Mouse (Mus musculus) embryonic facial prominence, embryonic 13.5 days (tissue): Measurements from ENCODE around the gene Pcnx3. TPM values are rescaled to one million over a fixed set of nuclear protein-coding genes. Genes with fewer than 3 reads are reported as not detected.

Experiments used
- ATAC-seq: fragments of 200-750 bp; cut with Nextera tagmentation; 2 replicates; pipeline ENCODE4 v1.8.0; 2017; ENCODE audit warnings: low read depth; ENCODE audit not compliant: insufficient number of reproducible peaks, insufficient read depth, low FRiP score, low TSS enrichment
- H3K27ac ChIP-seq: fragments of 300-500 bp; sonication (generic); 2 replicates; pipeline ENCODE4 v1.5.1; 2015; ENCODE audit warnings: moderate library complexity, mild to moderate bottlenecking, inconsistent platforms
- H3K27me3 ChIP-seq: fragments of 300-500 bp; sonication (generic); 2 replicates; pipeline ENCODE4 v1.6.1; 2015; ENCODE audit warnings: mild to moderate bottlenecking, inconsistent platforms
- H3K36me3 ChIP-seq: fragments of 300-500 bp; sonication (generic); 2 replicates; pipeline ENCODE4 v1.6.1; 2015; ENCODE audit warnings: mild to moderate bottlenecking, inconsistent platforms
- H3K4me1 ChIP-seq: fragments of 300-500 bp; sonication (generic); 2 replicates; pipeline ENCODE4 v1.6.1; 2015; ENCODE audit warnings: inconsistent platforms
- H3K4me2 ChIP-seq: fragments of 300-500 bp; sonication (generic); 2 replicates; pipeline ENCODE4 v1.6.1; 2015; ENCODE audit warnings: moderate library complexity, mild to moderate bottlenecking, inconsistent platforms
- H3K4me3 ChIP-seq: fragments of 300-500 bp; sonication (generic); 2 replicates; pipeline ENCODE4 v1.5.1; 2015; ENCODE audit warnings: mild to moderate bottlenecking, inconsistent platforms
- H3K9ac ChIP-seq: fragments of 300-500 bp; sonication (generic); 2 replicates; pipeline ENCODE4 v1.6.1; 2015; ENCODE audit warnings: mild to moderate bottlenecking, inconsistent platforms
- H3K9me3 ChIP-seq: fragments of 300-500 bp; sonication (generic); 2 replicates; pipeline ENCODE4 v1.6.1; 2016; ENCODE audit warnings: inconsistent platforms
- WGBS: fragments of 180-500 bp; shearing (Covaris S2); methylation state at CpG from one replicate; pipeline ENCODE4 v1.1.7; 2015; ENCODE audit warnings: mixed read lengths; 5-methylcytosine and 5-hydroxymethylcytosine counted together
- polyA plus RNA-seq: library from polyadenylated mRNA; unstranded; fragments of >200 nt; fragmentation: Nextera tagmentation; extraction: Ambion mirVana; gene quantifications from 2 replicates; pipeline ENCODE4 v1.2.1, GENCODE M21; 2015

Gene Pcnx3
- polyA plus RNA-seq, 1 experiment from 2014 or later = 26.5 TPM

DNA sequence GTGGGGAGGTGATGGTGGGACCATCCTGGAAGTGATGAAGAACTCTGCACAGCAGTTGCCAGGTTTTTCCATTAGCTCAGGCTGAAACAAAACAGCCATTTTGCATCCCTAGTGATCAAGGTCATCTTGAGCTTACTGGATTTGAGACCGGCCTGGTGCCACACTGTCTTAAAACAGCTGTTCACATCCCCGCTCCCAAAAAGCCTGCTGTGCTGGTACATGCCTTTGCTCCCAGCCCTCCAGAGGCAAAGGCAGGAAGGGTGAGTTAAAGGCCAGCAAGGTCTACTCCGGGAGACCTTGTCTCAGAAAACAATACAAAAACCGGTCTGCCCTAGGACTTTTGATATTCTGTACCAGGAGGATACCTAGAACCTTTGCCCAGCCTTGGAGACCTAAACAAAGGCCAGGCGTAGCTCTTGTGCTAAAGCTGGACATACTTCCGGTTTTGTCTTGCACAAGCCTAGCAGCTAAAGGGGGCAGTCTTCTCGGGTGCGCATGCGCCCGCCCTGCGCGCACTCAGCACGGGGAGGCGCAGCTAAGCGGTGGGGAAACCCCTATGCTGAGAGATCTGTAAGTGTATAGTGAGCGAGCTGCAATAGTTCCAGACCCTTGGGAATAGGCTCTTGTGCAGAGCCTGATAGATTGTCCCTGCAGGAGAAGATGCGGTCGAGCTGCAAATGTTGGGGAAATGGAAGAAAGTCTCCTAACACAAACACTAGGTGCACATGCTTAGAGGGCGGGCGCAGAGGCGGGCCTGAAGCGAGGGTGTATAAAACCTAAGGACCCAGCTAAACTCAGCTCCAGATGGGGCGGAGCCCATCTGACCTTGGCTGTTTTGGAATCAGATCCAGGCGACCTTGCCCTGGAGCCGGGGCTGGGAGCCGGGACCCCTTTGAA lies 40.1 kb downstream of the Pcnx3 start:
- Histone ChIP-seq H3K27me3 (peaks cover under 1% of the 10 kb centered on the region), H3K9ac (peak overlapping the region; percentile 67), H3K27ac (peak overlapping the region; percentile 87), H3K36me3 (peaks cover 71% of the 10 kb centered on the region), H3K4me3 (peak overlapping the region; percentile 39), H3K4me2 (peak overlapping the region; percentile 67), H3K4me1 (peaks cover 15% of the 10 kb centered on the region), H3K9me3 (no peaks in the 10 kb centered on the region)
- 12% methylated on average over 26 of the region's 26 CpGs for WGBS
- ATAC-seq = peak; percentile 78

- no peaks in the 10 kb centered on the region for H3K27me3 ChIP-seq
- ATAC-seq = no peak
- no peak overlapping the region for H3K27ac ChIP-seq
- peaks cover 15% of the 10 kb centered on the region for H3K4me1 ChIP-seq
- H3K4me2 ChIP-seq = no peak overlapping the region
- no peak overlapping the region for H3K9ac ChIP-seq
- peaks cover 79% of the 10 kb centered on the region for H3K36me3 ChIP-seq
- WGBS = 93% methylated on average over 6 of the region's 6 CpGs
- H3K4me3 ChIP-seq = no peak overlapping the region
- H3K9me3 ChIP-seq = no peaks in the 10 kb centered on the region
Observed at GRCm38 (mm10) chr19:5647791-5648190, 40.9 kb downstream of the Pcnx3 start.

DNA sequence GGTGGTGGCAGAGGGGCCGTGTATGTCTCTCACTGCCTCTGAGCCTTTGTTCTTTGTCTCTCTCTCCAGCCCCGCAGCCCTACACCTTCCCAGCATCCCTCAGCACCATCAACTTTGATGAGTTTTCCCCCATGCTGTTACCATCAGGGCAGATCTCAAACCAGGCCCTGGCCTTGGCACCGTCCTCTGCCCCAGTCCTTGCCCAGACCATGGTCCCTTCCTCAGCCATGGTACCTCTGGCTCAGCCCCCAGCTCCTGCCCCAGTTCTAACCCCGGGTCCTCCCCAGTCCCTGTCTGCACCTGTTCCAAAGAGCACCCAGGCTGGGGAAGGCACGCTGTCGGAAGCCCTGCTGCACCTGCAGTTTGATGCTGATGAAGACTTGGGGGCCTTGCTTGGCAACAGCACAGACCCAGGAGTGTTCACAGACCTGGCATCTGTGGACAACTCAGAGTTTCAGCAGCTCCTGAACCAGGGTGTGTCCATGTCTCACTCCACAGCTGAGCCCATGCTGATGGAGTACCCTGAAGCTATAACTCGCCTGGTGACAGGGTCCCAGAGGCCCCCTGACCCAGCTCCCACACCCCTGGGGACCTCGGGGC lies 41.9 kb downstream of the Pcnx3 start:
- H3K27me3 ChIP-seq = no peaks in the 10 kb centered on the region
- no peak for ATAC-seq
- peaks cover 80% of the 10 kb centered on the region for H3K36me3 ChIP-seq
- no peak overlapping the region for H3K4me3 ChIP-seq
- no peak overlapping the region for H3K9ac ChIP-seq
- no peaks in the 10 kb centered on the region for H3K9me3 ChIP-seq
- WGBS = 91% methylated on average over 8 of the region's 8 CpGs
- no peak overlapping the region for H3K27ac ChIP-seq
- H3K4me2 ChIP-seq = no peak overlapping the region
- H3K4me1 ChIP-seq = peaks cover 15% of the 10 kb centered on the region

GRCm38 (mm10) chr19:5645280-5645679 lies 43.4 kb downstream of the Pcnx3 start:
- no peak overlapping the region for H3K27ac ChIP-seq
- no peak overlapping the region for H3K9ac ChIP-seq
- H3K4me2 ChIP-seq = no peak overlapping the region
- H3K4me1 ChIP-seq = peaks cover 15% of the 10 kb centered on the region
- no peaks in the 10 kb centered on the region for H3K27me3 ChIP-seq
- no peak for ATAC-seq
- 95% methylated on average over 9 of the region's 9 CpGs for WGBS
- H3K36me3 ChIP-seq = peaks cover 80% of the 10 kb centered on the region
- H3K9me3 ChIP-seq = no peaks in the 10 kb centered on the region
- H3K4me3 ChIP-seq = no peak overlapping the region

DNA sequence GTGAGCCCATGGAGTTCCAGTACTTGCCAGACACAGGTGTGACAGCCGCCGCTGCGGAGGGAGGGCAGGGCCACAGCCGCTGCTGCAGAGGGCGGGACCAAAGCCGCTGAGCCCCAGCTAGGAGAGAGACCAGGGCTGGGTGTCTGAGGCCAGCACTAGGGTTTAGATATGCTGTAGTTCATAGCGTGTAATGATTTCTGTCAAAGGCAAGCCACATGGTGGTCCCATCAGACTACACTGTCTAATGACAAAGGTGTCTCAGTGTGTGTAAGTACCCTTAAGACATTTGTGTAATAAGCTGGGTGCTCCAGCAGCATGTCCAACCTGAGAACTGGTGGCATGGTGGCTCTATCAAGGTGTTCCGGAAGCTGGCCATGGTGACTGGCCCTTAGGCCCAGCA lies 47.1 kb downstream of the Pcnx3 start:
- Histone ChIP-seq H3K9ac (0 out of 2 replicates have a peak overlapping the region, but pooled peaks have one; percentile 32), H3K4me3 (no peak overlapping the region), H3K4me2 (no peak overlapping the region), H3K27me3 (no peaks in the 10 kb centered on the region), H3K9me3 (no peaks in the 10 kb centered on the region), H3K4me1 (peaks cover 16% of the 10 kb centered on the region), H3K36me3 (peaks cover 81% of the 10 kb centered on the region), H3K27ac (no peak overlapping the region)
- 91% methylated on average over 8 of the region's 8 CpGs for WGBS
- ATAC-seq = no peak

- H3K9ac ChIP-seq = no peak overlapping the region
- no peak for ATAC-seq
Observed at GRCm38 (mm10) chr19:5641021-5641420, 47.7 kb downstream of the Pcnx3 start.

GRCm38 (mm10) chr19:5640339-5640738 lies 48.4 kb downstream of the Pcnx3 start:
- H3K36me3 ChIP-seq = peaks cover 68% of the 10 kb centered on the region
- no peak overlapping the region for H3K9ac ChIP-seq
- H3K9me3 ChIP-seq = no peaks in the 10 kb centered on the region
- no peak overlapping the region for H3K27ac ChIP-seq
- ATAC-seq = no peak
- H3K27me3 ChIP-seq = no peaks in the 10 kb centered on the region
- H3K4me3 ChIP-seq = no peak overlapping the region
- no peak overlapping the region for H3K4me2 ChIP-seq
- H3K4me1 ChIP-seq = peaks cover 18% of the 10 kb centered on the region
- 75% methylated on average over 9 of the region's 9 CpGs for WGBS

More at GRCm38 (mm10) chr19:5641021-5641420, 47.7 kb downstream of the Pcnx3 start:
- Histone ChIP-seq H3K4me1 (peaks cover 18% of the 10 kb centered on the region), H3K4me3 (no peak overlapping the region), H3K27ac (no peak overlapping the region), H3K9me3 (no peaks in the 10 kb centered on the region), H3K36me3 (peaks cover 75% of the 10 kb centered on the region), H3K27me3 (no peaks in the 10 kb centered on the region), H3K4me2 (no peak overlapping the region)
- 95% methylated on average over 17 of the region's 17 CpGs for WGBS

DNA sequence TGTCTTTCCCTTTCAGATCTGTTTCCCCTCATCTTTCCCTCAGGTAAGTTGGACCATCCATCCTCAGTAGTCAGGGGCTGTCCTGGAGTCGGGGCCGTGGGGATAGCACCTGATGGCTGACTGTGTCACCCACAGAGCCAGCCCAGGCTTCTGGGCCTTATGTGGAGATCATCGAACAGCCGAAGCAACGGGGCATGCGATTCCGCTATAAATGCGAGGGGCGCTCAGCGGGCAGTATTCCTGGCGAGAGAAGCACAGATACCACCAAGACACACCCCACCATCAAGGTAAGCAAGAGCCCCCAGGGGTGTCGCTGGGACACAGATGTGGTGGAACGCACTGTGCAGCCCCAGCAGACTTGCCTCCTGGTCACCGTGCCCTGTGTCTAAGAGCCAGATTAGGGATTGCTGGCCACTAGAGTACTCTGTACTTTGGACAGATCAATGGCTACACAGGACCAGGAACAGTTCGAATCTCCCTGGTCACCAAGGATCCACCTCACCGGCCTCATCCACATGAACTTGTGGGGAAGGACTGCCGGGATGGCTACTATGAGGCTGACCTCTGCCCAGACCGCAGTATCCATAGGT lies 50.2 kb downstream of the Pcnx3 start:
- Histone ChIP-seq H3K4me3 (peak overlapping the region; percentile 77), H3K36me3 (peaks cover 50% of the 10 kb centered on the region), H3K9ac (peak overlapping the region; percentile 92), H3K27ac (no peak overlapping the region; the same call in 1 of the 2 replicates), H3K9me3 (no peaks in the 10 kb centered on the region), H3K27me3 (no peaks in the 10 kb centered on the region), H3K4me1 (peaks cover 18% of the 10 kb centered on the region), H3K4me2 (peak overlapping the region; percentile 96)
- no peak for ATAC-seq
- WGBS = 90% methylated on average over 18 of the region's 18 CpGs

GRCm38 (mm10) chr19:5637069-5638047 lies 51.4 kb downstream of the Pcnx3 start, which contains the start of gene Rela:
Gene Rela (plus strand): TSS chr19:5637483.
- H3K27me3 ChIP-seq = no peaks in the 10 kb centered on the region
- WGBS = 0% methylated on average over 84 of the region's 109 CpGs

GRCm38 (mm10) chr19:5636571-5637041 lies 52.1 kb downstream of the Pcnx3 start:
- Histone ChIP-seq H3K4me3 (peak overlapping the region; percentile 77), H3K4me2 (peak overlapping the region; percentile 96), H3K4me1 (peaks cover 18% of the 10 kb centered on the region), H3K9me3 (no peaks in the 10 kb centered on the region), H3K9ac (peak overlapping the region; percentile 92), H3K36me3 (peaks cover 31% of the 10 kb centered on the region), H3K27ac (peak overlapping the region; percentile 81), H3K27me3 (no peaks in the 10 kb centered on the region)
- 39% methylated on average over 12 of the region's 12 CpGs for WGBS
- no peak for ATAC-seq

More at GRCm38 (mm10) chr19:5637069-5638047, 51.4 kb downstream of the Pcnx3 start, which contains the start of gene Rela:
- Histone ChIP-seq H3K4me1 (peaks cover 18% of the 10 kb centered on the region), H3K27ac (peak within 1 kb of the TSS; percentile 81), H3K9me3 (no peaks in the 10 kb centered on the region), H3K4me2 (peak within 1 kb of the TSS; percentile 96), H3K4me3 (peak within 1 kb of the TSS; percentile 77), H3K9ac (peak within 1 kb of the TSS; percentile 92), H3K36me3 (peaks cover 39% of the 10 kb centered on the region)
- ATAC-seq = peak; percentile 71
